Mouse (Mus musculus): ENCODE measurements around the gene Rap1gds1.

Gene Rap1gds1

GRCm38 (mm10) chr3:138941604-138942003 is 133.4 kb downstream of the Rap1gds1 start:
- no peak for DNase-seq (ENCODE audit: low spot score)

- no peak for DNase-seq (ENCODE audit: low spot score)
Observed at GRCm38 (mm10) chr3:138937241-138937640, 137.8 kb downstream of the Rap1gds1 start.

- no peak for DNase-seq (ENCODE audit: low spot score)
Observed at GRCm38 (mm10) chr3:138936780-138937179, 138.2 kb downstream of the Rap1gds1 start.

GRCm38 (mm10) chr3:138927437-138927836 is 147.6 kb downstream of the Rap1gds1 start:
- DNase-seq (ENCODE audit: low spot score): no peak

- no peak for DNase-seq (ENCODE audit: low spot score)
Observed at GRCm38 (mm10) chr3:138926161-138926560, 148.8 kb downstream of the Rap1gds1 start.

- no peak for DNase-seq (ENCODE audit: low spot score)
Observed at GRCm38 (mm10) chr3:138918241-138918640, 156.8 kb downstream of the Rap1gds1 start.

GRCm38 (mm10) chr3:138917016-138917415 is 158.0 kb downstream of the Rap1gds1 start:
- DNase-seq (ENCODE audit: low spot score): no peak

GRCm38 (mm10) chr3:138916591-138916990 is 158.4 kb downstream of the Rap1gds1 start:
- DNase-seq (ENCODE audit: low spot score): no peak

GRCm38 (mm10) chr3:138914626-138915288 is 160.2 kb downstream of the Rap1gds1 start:
- no peak for DNase-seq (ENCODE audit: low spot score)

GRCm38 (mm10) chr3:138912504-138912903 is 162.5 kb downstream of the Rap1gds1 start:
- DNase-seq (ENCODE audit: low spot score): no peak

- DNase-seq (ENCODE audit: low spot score): no peak
Observed at GRCm38 (mm10) chr3:138909313-138909712, 165.7 kb downstream of the Rap1gds1 start.

GRCm38 (mm10) chr3:138906112-138906880 is 168.7 kb downstream of the Rap1gds1 start:
- DNase-seq (ENCODE audit: low spot score): peak; percentile 62

- DNase-seq (ENCODE audit: low spot score): peak; percentile 44
Observed at GRCm38 (mm10) chr3:138905678-138906077, 169.3 kb downstream of the Rap1gds1 start.

- no peak for DNase-seq (ENCODE audit: low spot score)
Observed at GRCm38 (mm10) chr3:138900571-138901141, 174.3 kb downstream of the Rap1gds1 start.

- DNase-seq (ENCODE audit: low spot score): no peak
Observed at GRCm38 (mm10) chr3:138898055-138898454, 176.9 kb downstream of the Rap1gds1 start.

- DNase-seq (ENCODE audit: low spot score): no peak
Observed at GRCm38 (mm10) chr3:138897500-138897899, 177.5 kb downstream of the Rap1gds1 start.

GRCm38 (mm10) chr3:138893520-138893919 is 181.5 kb downstream of the Rap1gds1 start:
- no peak for DNase-seq (ENCODE audit: low spot score)

- no peak for DNase-seq (ENCODE audit: low spot score)
Observed at GRCm38 (mm10) chr3:138889769-138890295, 185.2 kb downstream of the Rap1gds1 start.

- no peak for DNase-seq (ENCODE audit: low spot score)
Observed at GRCm38 (mm10) chr3:138889214-138889613, 185.8 kb downstream of the Rap1gds1 start.

- no peak for DNase-seq (ENCODE audit: low spot score)
Observed at GRCm38 (mm10) chr3:138886121-138886520, 188.9 kb downstream of the Rap1gds1 start.

GRCm38 (mm10) chr3:138881725-138882347 is 193.2 kb downstream of the Rap1gds1 start:
- DNase-seq (ENCODE audit: low spot score): no peak

- no peak for DNase-seq (ENCODE audit: low spot score)
Observed at GRCm38 (mm10) chr3:138880999-138881724, 193.8 kb downstream of the Rap1gds1 start.

All from ovary, postnatal 36 days (tissue).